Mouse (Mus musculus) layer of hippocampus, adult 8-10 months (tissue): Measurements from ENCODE around the gene Sec63. TPM values are rescaled to one million over a fixed set of nuclear protein-coding genes. Genes with fewer than 3 reads are reported as not detected.

ENCODE experiments used
- DNase-seq, 2 experiments: peaks; one replicate each; pipeline ENCODE4 v3.0.0; 2022; ENCODE audit warnings: low spot score in 2 of 2
- total RNA-seq, 4 experiments: library from RNA; stranded (reverse); gene quantifications; 2 replicates each; pipeline ENCODE4 v1.2.4; 2022

Gene Sec63
- total RNA-seq: 10 to 100 TPM; 43.7 to 50.3 (median 46.2) TPM

GRCm38 (mm10) chr10:42760999-42761900, at the start of gene Sec63:
Sec63 (plus strand) TSS chr10:42761496.
- DNase-seq: peak; percentile 95 to 97

GRCm38 (mm10) chr10:42714676-42715075, 46.6 kb upstream of the Sec63 start:
- DNase-seq: no peak

DNA sequence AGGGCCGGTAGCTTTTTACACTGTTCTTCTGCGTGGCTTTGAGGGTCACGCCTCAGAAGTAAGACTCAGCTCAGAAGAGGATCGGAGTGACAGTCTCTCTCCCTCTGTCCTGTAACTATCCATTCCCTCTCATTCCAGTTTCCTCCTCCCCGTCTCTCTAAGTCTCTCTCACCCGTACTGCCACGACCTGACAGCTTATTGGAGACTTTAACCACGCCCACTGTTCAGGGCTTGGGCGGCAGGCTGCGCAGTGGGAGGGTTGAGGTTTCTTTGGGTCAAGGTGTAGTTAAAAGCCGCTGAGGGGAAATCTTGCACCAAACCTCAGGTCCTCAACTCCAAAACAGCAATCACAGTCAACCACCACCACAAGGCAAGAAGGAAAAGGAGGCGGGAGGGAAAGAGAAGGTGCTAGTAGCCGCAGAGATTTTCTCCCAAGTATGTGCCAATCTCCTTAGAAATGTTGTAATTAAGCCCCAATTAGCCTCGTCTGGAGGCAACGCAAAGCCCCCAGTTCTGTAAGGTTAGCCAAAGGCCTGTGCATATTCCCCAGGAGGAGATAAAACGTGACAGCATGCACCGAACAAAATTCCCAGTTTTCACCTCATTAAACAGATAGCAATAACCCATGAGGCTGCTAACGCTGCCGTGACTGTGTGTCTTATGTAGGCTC, 45.8 kb upstream of the Sec63 start:
- no peak for DNase-seq

GRCm38 (mm10) chr10:42722116-42722515, 39.2 kb upstream of the Sec63 start:
- no peak for DNase-seq

- no peak for DNase-seq
These were observed 37.7 kb upstream of the Sec63 start for GRCm38 (mm10) chr10:42723275-42724232.

GRCm38 (mm10) chr10:42729607-42730006, 31.7 kb upstream of the Sec63 start:
- no peak for DNase-seq

- DNase-seq: peak; percentile 6 to 22
These were observed 26.7 kb upstream of the Sec63 start for GRCm38 (mm10) chr10:42734546-42735060.

DNA sequence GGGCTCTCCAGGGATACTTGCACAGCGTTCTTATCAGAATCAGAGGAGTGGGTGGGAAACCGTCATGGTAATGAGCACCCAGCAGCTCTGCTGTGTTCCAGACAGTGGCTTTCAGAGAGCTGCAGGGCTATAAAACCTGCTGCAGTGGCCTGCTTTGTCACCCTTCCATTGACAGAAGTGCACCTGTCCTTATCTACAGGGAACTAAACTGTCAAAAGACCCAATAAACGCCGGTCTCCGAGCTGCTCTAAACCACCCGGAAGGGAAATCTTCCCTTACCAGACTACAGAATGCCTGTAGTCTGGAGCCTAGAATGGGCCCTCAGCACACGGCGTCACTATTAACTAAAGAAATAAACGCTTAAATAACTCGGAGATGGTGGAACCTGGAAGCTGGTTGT, 9.5 kb upstream of the Sec63 start:
- no peak for DNase-seq

GRCm38 (mm10) chr10:42754341-42754740, 7.0 kb upstream of the Sec63 start:
- DNase-seq: no peak

DNA sequence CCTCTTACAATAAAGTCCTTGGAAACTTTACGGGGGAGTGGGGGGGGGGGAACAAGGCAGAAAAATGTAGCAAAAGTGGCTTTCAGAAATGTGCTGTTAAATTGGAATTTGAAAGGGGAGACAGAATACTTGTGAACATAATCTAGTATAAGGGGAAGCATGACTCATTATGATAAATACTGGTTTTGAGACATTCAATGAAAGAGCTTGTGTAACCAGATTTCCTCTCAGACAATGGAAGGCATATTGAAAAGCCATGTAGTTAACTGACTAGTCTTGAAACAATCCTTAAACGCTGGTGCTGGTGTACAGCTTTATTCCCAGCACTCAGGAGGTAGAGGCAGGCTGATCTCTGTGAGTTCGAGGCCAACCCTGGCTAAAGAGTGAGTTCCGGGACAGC, 1.6 kb upstream of the Sec63 start:
- no peak for DNase-seq

GRCm38 (mm10) chr10:42760329-42760728, 967 bp upstream of the Sec63 start:
- DNase-seq: no peak

- peak; percentile 12 to 21 for DNase-seq
These were observed 789 bp downstream of the Sec63 start for GRCm38 (mm10) chr10:42761901-42762669.

DNA sequence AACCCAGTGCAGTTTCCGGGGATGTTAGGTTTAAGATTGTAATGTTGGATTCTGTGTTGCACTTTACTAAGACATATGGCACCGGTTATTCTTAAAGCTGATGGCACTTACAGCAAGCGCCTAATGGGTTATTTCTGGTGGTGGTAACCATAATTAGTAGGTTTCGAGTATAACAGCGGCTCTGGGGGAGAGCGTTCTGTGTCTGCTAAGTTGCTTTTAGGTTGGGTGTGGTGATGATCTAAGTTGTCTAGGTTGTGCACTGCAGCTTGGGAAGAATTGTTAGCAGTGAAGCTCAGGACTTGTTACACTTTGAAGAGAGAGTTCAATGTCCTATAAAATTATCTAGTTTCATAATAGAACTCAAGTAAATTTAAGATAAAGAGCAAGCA, 1.4 kb downstream of the Sec63 start:
- DNase-seq: peak in 1 of 2 experiments; percentile 13

- DNase-seq: no peak
These were observed 1.9 kb downstream of the Sec63 start for GRCm38 (mm10) chr10:42763246-42763645.

DNA sequence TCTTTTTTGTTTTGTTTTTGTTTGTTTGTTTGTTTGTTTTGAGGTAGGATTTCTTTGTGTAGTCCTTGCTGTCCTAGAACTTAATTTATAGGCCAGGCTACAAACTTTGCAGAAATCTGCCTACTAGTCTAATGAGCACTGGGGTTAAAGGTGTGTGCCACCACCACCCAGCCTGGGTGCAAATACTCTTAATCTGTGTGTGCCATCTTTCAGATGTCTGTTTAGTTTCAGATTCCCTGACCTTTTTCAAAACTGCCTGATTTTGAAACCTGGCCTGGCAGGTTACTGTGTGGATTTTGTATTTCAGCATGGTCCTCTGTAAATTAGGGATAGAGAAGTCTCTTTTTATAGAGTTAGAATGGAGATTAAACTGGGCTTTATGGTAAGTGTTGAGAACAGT, 4.0 kb downstream of the Sec63 start:
- no peak for DNase-seq

DNA sequence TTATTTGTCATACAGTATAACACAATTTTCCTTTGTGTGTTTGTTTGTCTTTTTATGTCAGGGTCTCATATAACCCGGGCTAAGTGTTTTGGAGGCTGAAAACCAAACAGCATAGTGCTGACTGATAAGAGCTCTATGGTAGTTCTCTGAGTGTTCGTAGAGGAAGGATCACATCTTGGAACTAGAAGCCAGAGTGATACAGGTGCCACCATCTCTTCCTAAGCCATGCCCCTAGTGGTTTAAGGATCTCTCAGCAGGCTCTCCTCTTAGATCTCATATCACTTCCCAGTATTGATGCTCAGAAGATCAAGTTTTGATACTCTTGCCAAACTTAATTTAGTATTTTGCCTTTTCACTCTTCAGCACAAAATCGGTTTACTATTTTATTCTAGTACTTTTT, 14.2 kb downstream of the Sec63 start:
- DNase-seq: no peak

GRCm38 (mm10) chr10:42780753-42781152, 19.5 kb downstream of the Sec63 start:
- DNase-seq: no peak

DNA sequence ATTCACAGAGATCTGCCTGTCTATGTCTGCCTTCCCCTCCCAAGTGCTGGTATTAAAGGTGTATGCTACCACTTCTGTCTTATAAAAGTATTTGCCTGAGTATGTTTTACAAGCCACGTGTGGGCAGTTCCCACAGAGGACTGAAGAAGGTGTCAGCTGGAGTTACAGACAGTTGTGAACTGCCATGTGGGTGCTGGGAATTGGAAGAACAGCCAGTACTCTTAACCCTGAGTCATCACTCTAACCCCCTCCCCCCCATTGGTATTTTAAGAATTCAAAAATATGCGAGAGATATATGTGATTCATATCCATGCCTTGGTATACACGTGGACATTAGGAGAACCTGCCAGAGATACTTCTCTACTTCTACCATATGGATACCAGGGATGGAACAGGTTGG, 20.4 kb downstream of the Sec63 start:
- no peak for DNase-seq

DNA sequence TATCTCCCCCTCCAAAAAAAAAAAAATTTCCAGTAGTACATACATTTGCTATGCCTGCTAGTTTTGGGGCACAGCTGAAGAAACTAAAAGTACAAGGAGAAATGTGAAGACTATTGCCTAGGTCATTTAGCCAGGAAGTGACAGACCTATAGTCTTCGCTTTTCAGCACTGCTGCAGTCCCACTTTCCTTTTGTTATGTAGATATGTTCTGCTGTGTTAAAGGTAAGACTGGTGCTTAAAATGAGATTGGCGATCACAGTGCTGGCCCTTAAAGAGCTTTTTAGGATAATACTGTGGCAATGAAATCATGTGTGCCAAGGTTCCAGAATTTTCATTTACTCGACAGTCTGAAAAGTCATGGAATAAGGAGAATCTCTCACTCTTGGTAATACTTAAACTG, 39.6 kb downstream of the Sec63 start:
- DNase-seq: no peak

GRCm38 (mm10) chr10:42825923-42826322, 64.6 kb downstream of the Sec63 start:
- no peak for DNase-seq

- DNase-seq: no peak
These were observed 65.9 kb downstream of the Sec63 start for GRCm38 (mm10) chr10:42827155-42827554.
